Mouse (Mus musculus): ENCODE measurements around the gene Myf6. TPM values are rescaled to one million over a fixed set of nuclear protein-coding genes. Genes with fewer than 3 reads are reported as not detected.

The Myf6 gene
- polyA plus RNA-seq (2012; fragmentation: generic; extraction: Trizol): 4.4 TPM

- peak within 1 kb of the TSS; percentile 16 for H3K4me3 ChIP-seq
- H3K27me3 ChIP-seq (ENCODE audit: control insufficient read depth, insufficient read depth, insufficient read length): no peaks in the 10 kb centered on the region
- no peaks in the 10 kb centered on the region for H3K36me3 ChIP-seq (ENCODE audit: control insufficient read depth, insufficient read depth)
- H3ac ChIP-seq (ENCODE audit: control insufficient read depth, insufficient read length): no peak within 1 kb of the TSS
- TF ChIP-seq TCF3 (IDR thresholded peaks at IDR 0.05; ENCODE audit: insufficient read length, low read depth): no peak
- TF ChIP-seq MAX (IDR thresholded peaks at IDR 0.05; ENCODE audit: low read depth): no peak
- no peak for TF ChIP-seq USF1 (IDR thresholded peaks at IDR 0.05; ENCODE audit: low read depth)
- no peak for TF ChIP-seq POLR2A (IDR thresholded peaks at IDR 0.05; ENCODE audit: insufficient read length, low read depth)
- TF ChIP-seq MYOG (IDR thresholded peaks at IDR 0.05; ENCODE audit: control insufficient read depth in 1 of 3, insufficient read depth in 1 of 3, insufficient read length in 2 of 3, low read depth in 2 of 3): no peak
- TF ChIP-seq E2F4 (IDR thresholded peaks at IDR 0.05; ENCODE audit: insufficient read depth): no peak
- TF ChIP-seq TCF12 (IDR thresholded peaks at IDR 0.05; ENCODE audit: insufficient read depth, poor library complexity, severe bottlenecking): no peak
- no peak for TF ChIP-seq MYOD1 (IDR thresholded peaks at IDR 0.05; ENCODE audit: control insufficient read depth in 1 of 3, insufficient read length in 2 of 3, low read depth in 2 of 3)
- no peak for TF ChIP-seq CEBPB (IDR thresholded peaks at IDR 0.05; ENCODE audit: insufficient read depth, poor library complexity, severe bottlenecking)
- TF ChIP-seq POLR2AphosphoS2 (IDR thresholded peaks at IDR 0.05; ENCODE audit: insufficient read length, low read depth): no peak
- no peak for TF ChIP-seq SRF (IDR thresholded peaks at IDR 0.05; ENCODE audit: control insufficient read depth, insufficient read length, low read depth)
- no peak for TF ChIP-seq REST (IDR thresholded peaks at IDR 0.05; ENCODE audit: insufficient read depth, insufficient read length)
- H3K79me2 ChIP-seq (ENCODE audit: control insufficient read depth, insufficient read depth): peaks cover 16% of the 10 kb centered on the region
- peak within 1 kb of the TSS; percentile 44 for H3K4me2 ChIP-seq (ENCODE audit: low read depth)
Measured at GRCm38 (mm10) chr10:107494568-107494967, at the start of gene Myf6. Myf6 (minus strand) TSS chr10:107494737.

DNA sequence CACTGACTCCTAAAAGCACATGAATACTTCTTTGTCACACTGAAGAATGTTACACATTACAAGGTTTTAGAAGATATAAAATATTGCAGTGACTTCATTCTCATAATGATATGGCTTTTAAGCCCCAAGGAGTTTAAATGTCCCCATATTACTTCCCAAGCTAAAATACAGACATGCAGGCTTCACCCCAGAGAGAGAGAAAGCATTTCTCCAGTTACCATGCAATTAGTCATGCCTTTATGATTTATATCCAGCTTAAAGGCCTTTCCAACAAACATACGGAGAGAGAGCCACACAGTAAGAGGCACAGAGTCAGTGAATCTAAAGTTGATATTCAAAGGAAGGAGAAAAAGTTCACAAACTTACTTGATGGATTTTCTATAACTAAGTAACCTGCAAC lies 48.5 kb upstream of the Myf6 start:
- peak overlapping the region; percentile 39 for H3K4me2 ChIP-seq (ENCODE audit: low read depth)
- no peak overlapping the region for H3ac ChIP-seq (ENCODE audit: control insufficient read depth, insufficient read length)
- no peak overlapping the region for H3K4me3 ChIP-seq
- H3K27me3 ChIP-seq (ENCODE audit: control insufficient read depth, insufficient read depth, insufficient read length): no peaks in the 10 kb centered on the region
- H3K36me3 ChIP-seq (ENCODE audit: control insufficient read depth, insufficient read depth): no peaks in the 10 kb centered on the region
- H3K79me2 ChIP-seq (ENCODE audit: control insufficient read depth, insufficient read depth): no peaks in the 10 kb centered on the region
- TF ChIP-seq REST (IDR thresholded peaks at IDR 0.05; ENCODE audit: insufficient read depth, insufficient read length): no peak
- no peak for TF ChIP-seq TCF3 (IDR thresholded peaks at IDR 0.05; ENCODE audit: insufficient read length, low read depth)
- no peak for TF ChIP-seq POLR2AphosphoS2 (IDR thresholded peaks at IDR 0.05; ENCODE audit: insufficient read length, low read depth)
- no peak for TF ChIP-seq MYOD1 (IDR thresholded peaks at IDR 0.05; ENCODE audit: control insufficient read depth in 1 of 3, insufficient read length in 2 of 3, low read depth in 2 of 3)
- no peak for TF ChIP-seq MYOG (IDR thresholded peaks at IDR 0.05; ENCODE audit: control insufficient read depth in 1 of 3, insufficient read depth in 1 of 3, insufficient read length in 2 of 3, low read depth in 2 of 3)
- TF ChIP-seq SRF (IDR thresholded peaks at IDR 0.05; ENCODE audit: control insufficient read depth, insufficient read length, low read depth): no peak
- TF ChIP-seq TCF12 (IDR thresholded peaks at IDR 0.05; ENCODE audit: insufficient read depth, poor library complexity, severe bottlenecking): no peak
- TF ChIP-seq POLR2A (IDR thresholded peaks at IDR 0.05; ENCODE audit: insufficient read length, low read depth): no peak
- no peak for TF ChIP-seq CEBPB (IDR thresholded peaks at IDR 0.05; ENCODE audit: insufficient read depth, poor library complexity, severe bottlenecking)
- TF ChIP-seq E2F4 (IDR thresholded peaks at IDR 0.05; ENCODE audit: insufficient read depth): no peak
- TF ChIP-seq USF1 (IDR thresholded peaks at IDR 0.05; ENCODE audit: low read depth): no peak
- TF ChIP-seq MAX (IDR thresholded peaks at IDR 0.05; ENCODE audit: low read depth): no peak

GRCm38 (mm10) chr10:107528758-107529157 lies 34.2 kb upstream of the Myf6 start:
- Histone ChIP-seq H3K27me3 (ENCODE audit: control insufficient read depth, insufficient read depth, insufficient read length) (no peaks in the 10 kb centered on the region), H3ac (ENCODE audit: control insufficient read depth, insufficient read length) (no peak overlapping the region), H3K4me2 (ENCODE audit: low read depth) (no peak overlapping the region), H3K79me2 (ENCODE audit: control insufficient read depth, insufficient read depth) (no peaks in the 10 kb centered on the region), H3K36me3 (ENCODE audit: control insufficient read depth, insufficient read depth) (no peaks in the 10 kb centered on the region), H3K4me3 (no peak overlapping the region)
- TF ChIP-seq MAX (IDR thresholded peaks at IDR 0.05; ENCODE audit: low read depth): no peak
- TF ChIP-seq MYOD1 (IDR thresholded peaks at IDR 0.05; ENCODE audit: control insufficient read depth in 1 of 3, insufficient read length in 2 of 3, low read depth in 2 of 3): no peak
- TF ChIP-seq MYOG (IDR thresholded peaks at IDR 0.05; ENCODE audit: control insufficient read depth in 1 of 3, insufficient read depth in 1 of 3, insufficient read length in 2 of 3, low read depth in 2 of 3): no peak
- no peak for TF ChIP-seq TCF12 (IDR thresholded peaks at IDR 0.05; ENCODE audit: insufficient read depth, poor library complexity, severe bottlenecking)
- no peak for TF ChIP-seq E2F4 (IDR thresholded peaks at IDR 0.05; ENCODE audit: insufficient read depth)
- TF ChIP-seq USF1 (IDR thresholded peaks at IDR 0.05; ENCODE audit: low read depth): no peak
- no peak for TF ChIP-seq CEBPB (IDR thresholded peaks at IDR 0.05; ENCODE audit: insufficient read depth, poor library complexity, severe bottlenecking)
- no peak for TF ChIP-seq POLR2A (IDR thresholded peaks at IDR 0.05; ENCODE audit: insufficient read length, low read depth)
- TF ChIP-seq SRF (IDR thresholded peaks at IDR 0.05; ENCODE audit: control insufficient read depth, insufficient read length, low read depth): no peak
- no peak for TF ChIP-seq POLR2AphosphoS2 (IDR thresholded peaks at IDR 0.05; ENCODE audit: insufficient read length, low read depth)
- no peak for TF ChIP-seq TCF3 (IDR thresholded peaks at IDR 0.05; ENCODE audit: insufficient read length, low read depth)
- no peak for TF ChIP-seq REST (IDR thresholded peaks at IDR 0.05; ENCODE audit: insufficient read depth, insufficient read length)

- no peak for TF ChIP-seq POLR2AphosphoS2 (IDR thresholded peaks at IDR 0.05; ENCODE audit: insufficient read length, low read depth)
- no peak for TF ChIP-seq MYOD1 (IDR thresholded peaks at IDR 0.05; ENCODE audit: control insufficient read depth in 1 of 3, insufficient read length in 2 of 3, low read depth in 2 of 3)
- TF ChIP-seq TCF3 (IDR thresholded peaks at IDR 0.05; ENCODE audit: insufficient read length, low read depth): no peak
- no peak for TF ChIP-seq TCF12 (IDR thresholded peaks at IDR 0.05; ENCODE audit: insufficient read depth, poor library complexity, severe bottlenecking)
- TF ChIP-seq POLR2A (IDR thresholded peaks at IDR 0.05; ENCODE audit: insufficient read length, low read depth): no peak
- TF ChIP-seq CEBPB (IDR thresholded peaks at IDR 0.05; ENCODE audit: insufficient read depth, poor library complexity, severe bottlenecking): no peak
- no peak for TF ChIP-seq MYOG (IDR thresholded peaks at IDR 0.05; ENCODE audit: control insufficient read depth in 1 of 3, insufficient read depth in 1 of 3, insufficient read length in 2 of 3, low read depth in 2 of 3)
- TF ChIP-seq MAX (IDR thresholded peaks at IDR 0.05; ENCODE audit: low read depth): no peak
- TF ChIP-seq USF1 (IDR thresholded peaks at IDR 0.05; ENCODE audit: low read depth): no peak
- no peak for TF ChIP-seq SRF (IDR thresholded peaks at IDR 0.05; ENCODE audit: control insufficient read depth, insufficient read length, low read depth)
- Histone ChIP-seq H3K4me3 (no peak overlapping the region), H3K27me3 (ENCODE audit: control insufficient read depth, insufficient read depth, insufficient read length) (no peaks in the 10 kb centered on the region), H3K36me3 (ENCODE audit: control insufficient read depth, insufficient read depth) (no peaks in the 10 kb centered on the region), H3K79me2 (ENCODE audit: control insufficient read depth, insufficient read depth) (no peaks in the 10 kb centered on the region), H3ac (ENCODE audit: control insufficient read depth, insufficient read length) (no peak overlapping the region), H3K4me2 (ENCODE audit: low read depth) (no peak overlapping the region)
Measured at GRCm38 (mm10) chr10:107519216-107519615, 24.7 kb upstream of the Myf6 start.
